Mouse (Mus musculus): Measurements from ENCODE around the gene Foxn3. TPM values are rescaled to one million over a fixed set of nuclear protein-coding genes. Genes with fewer than 3 reads are reported as not detected.

The Foxn3 gene
- polyA plus RNA-seq, 1 experiment, result 6.2 TPM

DNA sequence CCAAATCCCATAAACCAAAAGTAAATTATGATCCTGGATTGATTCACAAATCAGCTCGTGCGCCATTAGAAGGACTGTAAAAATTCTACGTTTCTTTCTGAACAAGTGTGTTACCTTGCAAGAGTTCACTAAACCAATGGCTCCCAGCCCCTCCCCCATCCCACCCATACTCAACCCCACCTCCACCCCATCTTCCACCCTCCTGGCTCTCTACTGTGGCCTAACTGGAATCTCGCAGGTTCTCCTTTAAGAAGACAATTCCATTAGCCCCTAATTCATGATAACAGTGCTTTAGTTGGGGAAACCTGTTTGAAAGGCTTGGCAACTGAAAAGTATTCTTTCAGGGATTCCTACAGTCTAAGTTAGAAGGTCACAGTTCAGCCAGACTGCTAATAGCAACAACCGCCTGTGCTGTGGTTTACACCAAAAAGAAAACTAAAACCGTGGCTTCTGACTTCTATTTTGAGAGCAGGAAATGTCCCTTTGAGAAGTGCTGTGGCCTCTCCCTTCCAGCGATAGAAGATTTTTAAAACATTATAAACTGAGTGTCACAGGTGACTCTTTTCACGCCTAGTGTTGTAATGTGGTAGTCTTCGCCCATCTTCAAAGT, 1.0 kb upstream of the Foxn3 start:
- DNase-seq (ENCODE audit: low read depth, low spot score), result no peak
- WGBS, result 56% methylated on average over 9 of the region's 9 CpGs

DNA sequence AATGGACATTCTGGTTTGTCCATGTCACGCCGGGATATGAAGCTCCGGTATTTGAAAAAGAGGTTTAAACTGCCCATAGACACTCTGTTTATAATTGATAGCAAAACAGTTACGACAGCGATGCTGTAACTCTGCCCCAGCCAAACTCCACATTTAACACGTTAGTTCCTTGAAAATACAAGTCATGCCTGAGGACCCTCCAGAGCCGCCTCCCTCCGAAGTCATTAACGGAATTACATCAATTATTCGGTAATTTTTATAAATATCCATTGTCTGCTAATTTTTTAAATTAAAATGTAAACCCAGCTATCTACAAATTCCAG, 554 bp downstream of the Foxn3 start:
- 2% methylated on average over 10 of the region's 10 CpGs for WGBS
- no peak for DNase-seq (ENCODE audit: low read depth, low spot score)

DNA sequence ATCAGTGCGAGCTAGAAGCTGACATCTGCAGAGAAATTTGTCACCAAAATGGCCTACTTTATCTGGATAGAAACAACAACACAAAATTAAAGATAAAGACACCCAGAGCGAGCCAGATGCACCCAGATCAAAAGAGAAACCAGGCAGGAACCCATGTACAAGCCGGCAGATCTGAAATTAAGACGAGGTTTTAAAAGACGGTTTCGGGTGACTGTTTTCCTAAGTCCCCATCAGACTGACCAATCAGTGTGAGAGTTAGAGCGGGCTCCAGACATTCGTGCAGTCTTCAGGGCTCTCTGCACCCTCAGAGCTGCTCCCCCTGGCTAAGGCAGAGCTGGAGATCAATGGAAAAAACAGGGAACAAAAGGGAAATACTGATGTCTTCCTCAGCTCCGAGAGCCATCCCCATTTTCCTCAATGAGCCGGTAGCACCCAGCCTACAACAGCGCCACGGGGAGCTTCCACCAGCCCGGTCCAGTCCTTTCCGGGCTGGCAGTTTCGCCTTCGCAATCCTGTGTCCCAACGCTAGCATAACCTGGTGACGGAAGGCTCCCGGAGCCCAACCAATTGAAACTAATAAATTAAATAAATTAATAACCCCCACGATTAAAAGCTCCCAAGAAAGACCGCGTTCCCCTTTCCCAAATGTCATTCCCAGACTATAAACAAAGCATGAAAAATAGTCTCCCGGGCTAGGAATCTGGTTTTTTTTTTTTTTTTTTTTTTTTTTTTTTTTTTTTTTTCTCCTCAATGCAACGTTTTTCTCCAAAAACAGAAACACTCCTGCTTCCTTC, 1.1 kb downstream of the Foxn3 start:
- WGBS, result 3% methylated on average over 24 of the region's 24 CpGs
- DNase-seq (ENCODE audit: low read depth, low spot score), result no peak

DNA sequence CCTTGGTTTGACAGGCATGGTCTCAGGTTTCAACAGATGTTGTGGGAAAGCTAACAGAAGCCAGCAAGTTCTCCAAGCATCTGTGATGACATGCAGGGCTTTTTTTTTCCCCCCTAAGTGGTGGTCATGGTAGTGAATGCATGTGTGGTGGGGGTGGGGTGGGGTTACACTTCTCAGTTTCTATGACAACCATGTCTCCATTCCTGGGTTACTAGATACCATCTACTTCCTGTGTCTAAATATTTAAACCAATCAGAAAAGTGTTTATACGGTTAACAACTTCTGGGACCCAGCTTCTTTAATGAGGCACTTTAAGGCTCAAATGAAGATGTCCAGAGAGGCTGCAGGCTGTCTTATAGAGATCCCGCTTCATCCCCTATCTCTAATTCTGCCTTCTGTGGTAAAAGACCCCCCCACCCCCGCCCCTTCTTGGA, 2.0 kb downstream of the Foxn3 start:
- WGBS, result 48% methylated on average over 3 of the region's 3 CpGs
- no peak for DNase-seq (ENCODE audit: low read depth, low spot score)

DNA sequence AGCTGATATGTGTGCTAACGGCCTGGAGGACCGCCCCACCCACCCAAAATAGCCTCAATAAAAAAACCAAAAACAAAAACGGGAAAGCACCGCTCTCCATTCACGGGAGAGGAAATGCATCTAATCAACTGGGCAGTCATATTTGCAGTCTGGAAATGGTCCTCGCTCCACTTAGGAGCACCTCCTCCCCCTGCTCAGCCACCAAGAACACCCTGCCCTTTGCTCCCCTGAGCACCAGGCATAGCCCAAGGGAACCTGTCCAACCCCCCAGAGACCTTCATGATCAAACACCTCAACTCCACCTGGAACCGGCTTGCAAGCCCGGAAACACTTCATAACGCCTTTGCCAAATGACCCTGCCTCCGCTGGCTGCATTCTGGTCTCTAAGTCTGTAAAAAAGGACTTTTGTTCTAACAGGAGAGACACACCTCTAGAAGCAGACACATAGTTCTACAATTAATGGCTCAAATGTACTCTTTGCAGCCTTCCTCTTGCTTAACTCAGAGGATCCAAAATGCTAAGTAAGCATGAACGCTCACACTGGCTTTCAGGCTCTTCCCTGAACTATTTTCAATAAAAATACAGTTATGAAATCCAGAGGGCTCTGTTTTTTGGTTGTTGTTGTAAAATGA, 2.6 kb downstream of the Foxn3 start:
- WGBS, result 14% methylated on average over 11 of the region's 11 CpGs
- no peak for DNase-seq (ENCODE audit: low read depth, low spot score)

DNA sequence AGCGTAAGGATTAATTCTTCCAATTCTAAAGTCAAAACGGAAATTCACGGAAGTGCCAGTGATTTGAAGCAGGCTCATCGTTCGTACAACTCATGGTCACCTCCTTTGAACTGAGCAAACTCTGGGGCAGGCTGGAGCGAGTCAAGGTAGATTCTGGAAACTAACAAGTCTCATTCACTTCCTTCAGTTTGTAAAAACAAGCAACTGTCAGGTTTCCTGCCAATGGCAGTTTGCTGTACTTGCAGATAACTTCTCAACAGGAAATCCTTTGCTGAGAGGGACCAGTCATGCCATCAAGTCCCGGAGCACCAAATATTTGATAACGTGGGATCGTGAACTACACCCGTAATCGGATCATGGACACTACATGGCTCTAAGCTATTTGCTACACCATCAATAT, 3.9 kb downstream of the Foxn3 start:
- 69% methylated on average over 11 of the region's 11 CpGs for WGBS
- DNase-seq (ENCODE audit: low read depth, low spot score), result no peak

DNA sequence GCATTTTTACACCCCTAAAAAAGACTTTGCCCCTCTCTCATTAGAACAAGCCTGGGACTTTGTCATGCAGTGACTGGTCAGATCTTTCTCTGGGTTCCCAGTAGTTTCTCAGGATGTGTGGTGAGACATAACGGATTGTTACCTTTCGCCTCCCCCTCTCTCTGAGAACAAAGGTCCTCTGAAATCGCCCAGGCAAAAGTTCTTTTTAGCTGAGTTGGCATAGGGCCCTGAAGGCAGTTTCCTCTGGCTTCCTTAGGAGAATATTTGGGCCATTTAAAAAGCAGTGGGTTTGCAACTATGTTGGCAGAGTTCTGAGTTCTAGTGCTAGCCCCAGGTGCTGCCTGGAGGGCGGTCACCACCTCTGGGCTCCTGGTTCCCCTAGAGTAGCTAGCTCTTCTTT, 4.9 kb downstream of the Foxn3 start:
- WGBS, result 66% methylated on average over 4 of the region's 4 CpGs
- DNase-seq (ENCODE audit: low read depth, low spot score), result no peak

DNA sequence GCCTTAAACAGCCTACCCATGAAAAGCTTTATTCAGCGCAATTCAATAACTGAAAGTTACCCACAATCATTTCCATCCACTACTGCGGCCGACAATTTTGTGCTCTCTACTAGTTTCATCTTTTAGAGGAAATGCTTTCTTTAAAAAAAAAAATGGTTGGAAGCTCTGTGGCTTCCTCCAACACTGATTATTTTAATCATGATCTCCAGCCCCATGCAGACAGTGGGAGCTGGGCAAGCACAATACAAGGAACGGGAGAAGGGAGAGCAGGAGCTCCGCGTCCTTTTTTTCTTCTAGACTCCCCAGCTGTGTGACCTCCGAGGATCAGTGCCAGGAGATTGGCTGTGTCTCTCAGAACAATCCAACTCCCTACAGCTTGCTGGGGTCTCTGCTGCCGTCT, 5.9 kb downstream of the Foxn3 start:
- DNase-seq (ENCODE audit: low read depth, low spot score), result no peak
- 78% methylated on average over 8 of the region's 8 CpGs for WGBS

DNA sequence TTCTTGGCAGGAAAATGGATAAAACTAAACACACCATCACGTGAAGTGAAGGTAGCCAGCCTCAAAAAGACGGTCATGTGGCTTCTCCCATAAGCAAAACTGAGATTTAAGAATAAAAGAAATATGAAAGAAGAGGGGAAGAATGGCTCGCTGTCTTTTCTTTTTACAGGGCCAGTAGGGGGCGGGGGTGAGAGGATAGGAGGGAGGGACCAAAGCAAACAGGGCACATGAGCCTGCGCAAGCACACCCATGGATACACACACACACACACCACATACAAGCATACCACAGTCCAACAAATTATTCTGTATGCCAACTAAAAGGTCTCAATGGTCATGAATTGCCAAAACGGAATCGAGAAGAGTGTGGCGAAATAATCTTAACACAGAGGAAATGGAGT, 12.8 kb downstream of the Foxn3 start:
- DNase-seq (ENCODE audit: low read depth, low spot score), result no peak
- 49% methylated on average over 8 of the region's 8 CpGs for WGBS

DNA sequence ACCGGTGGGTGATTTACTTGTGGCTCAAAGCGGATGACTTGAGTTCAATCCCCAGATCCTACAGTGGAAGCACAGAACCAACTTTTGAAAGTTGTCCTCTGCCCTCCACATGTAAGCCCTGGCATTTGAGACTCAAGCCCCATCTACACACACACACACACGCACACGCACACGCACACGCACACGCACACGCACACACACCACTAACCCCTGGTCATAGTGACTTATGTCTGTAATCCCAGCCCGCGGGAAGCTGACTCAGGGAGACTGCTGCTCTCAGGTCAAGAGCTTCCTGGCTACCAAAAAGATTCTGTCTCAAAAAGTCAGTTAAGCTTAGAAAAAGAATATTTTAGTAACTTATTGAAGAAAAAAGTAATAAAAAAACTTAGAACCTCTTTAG, 13.6 kb downstream of the Foxn3 start:
- 97% methylated on average over 10 of the region's 10 CpGs for WGBS
- DNase-seq (ENCODE audit: low read depth, low spot score), result no peak

DNA sequence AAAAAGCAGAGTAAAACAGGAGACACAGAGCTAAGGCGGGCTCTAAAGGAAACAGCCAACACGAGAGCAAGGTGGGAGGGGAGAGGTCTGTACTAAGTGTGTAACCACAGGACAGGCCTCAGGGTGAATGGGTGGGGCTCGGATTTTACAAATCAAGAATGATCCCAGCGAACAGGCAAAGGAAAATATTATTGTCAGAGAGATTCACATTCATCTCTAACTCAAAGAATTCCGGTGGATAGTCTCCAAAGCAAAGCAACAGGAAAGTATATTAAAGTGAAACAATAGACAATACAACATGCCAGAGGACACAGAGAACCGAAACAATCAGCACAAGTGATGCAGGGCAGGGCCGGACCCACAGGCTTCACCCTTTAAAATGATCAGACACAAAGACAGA, 15.0 kb downstream of the Foxn3 start:
- WGBS, result 73% methylated on average over 7 of the region's 7 CpGs
- DNase-seq (ENCODE audit: low read depth, low spot score), result no peak

DNA sequence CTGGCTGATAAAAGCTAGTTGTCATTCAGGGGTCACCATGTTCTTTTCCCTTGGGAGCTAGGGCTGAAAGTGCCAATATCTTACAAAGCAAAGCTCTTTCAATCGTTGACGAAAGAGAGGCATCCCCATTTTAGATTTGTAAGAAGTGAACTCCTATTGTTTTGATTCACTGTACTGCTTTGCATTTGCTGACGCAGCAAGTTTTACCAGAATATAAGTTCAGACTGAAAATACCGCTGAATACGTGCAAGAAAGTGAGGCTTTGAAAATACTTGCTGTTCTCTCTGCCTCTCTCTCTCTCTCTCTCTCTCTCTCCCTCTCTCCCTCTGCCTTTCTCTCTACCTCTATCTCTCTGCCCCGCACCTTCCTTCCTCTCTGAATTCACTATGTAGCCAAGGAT, 16.1 kb downstream of the Foxn3 start:
- 90% methylated on average over 6 of the region's 6 CpGs for WGBS
- no peak for DNase-seq (ENCODE audit: low read depth, low spot score)

DNA sequence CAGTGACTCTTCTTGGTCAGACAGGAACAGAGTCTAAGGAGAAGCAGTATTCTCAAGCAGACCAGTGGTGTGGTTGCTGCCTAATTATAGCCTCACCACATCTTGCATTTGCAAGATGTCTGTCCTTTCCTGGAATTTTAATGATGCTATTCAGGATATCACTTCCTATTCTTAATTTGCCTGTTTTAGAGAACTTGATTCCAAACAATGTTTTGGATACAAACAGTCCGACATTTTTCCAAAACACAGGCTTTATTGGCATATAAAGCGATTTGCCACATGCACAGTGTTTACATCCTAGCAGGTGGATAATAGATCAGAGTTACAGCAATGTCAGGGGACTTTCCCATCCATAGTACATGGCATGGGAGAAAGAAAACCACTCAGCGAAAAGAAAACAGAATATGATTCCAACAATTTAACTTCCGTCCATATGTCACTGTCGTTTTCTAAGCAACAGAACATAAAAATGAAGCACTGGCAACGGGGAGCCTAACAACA, 18.1 kb downstream of the Foxn3 start:
- no peak for DNase-seq (ENCODE audit: low read depth, low spot score)
- 41% methylated on average over 6 of the region's 6 CpGs for WGBS

DNA sequence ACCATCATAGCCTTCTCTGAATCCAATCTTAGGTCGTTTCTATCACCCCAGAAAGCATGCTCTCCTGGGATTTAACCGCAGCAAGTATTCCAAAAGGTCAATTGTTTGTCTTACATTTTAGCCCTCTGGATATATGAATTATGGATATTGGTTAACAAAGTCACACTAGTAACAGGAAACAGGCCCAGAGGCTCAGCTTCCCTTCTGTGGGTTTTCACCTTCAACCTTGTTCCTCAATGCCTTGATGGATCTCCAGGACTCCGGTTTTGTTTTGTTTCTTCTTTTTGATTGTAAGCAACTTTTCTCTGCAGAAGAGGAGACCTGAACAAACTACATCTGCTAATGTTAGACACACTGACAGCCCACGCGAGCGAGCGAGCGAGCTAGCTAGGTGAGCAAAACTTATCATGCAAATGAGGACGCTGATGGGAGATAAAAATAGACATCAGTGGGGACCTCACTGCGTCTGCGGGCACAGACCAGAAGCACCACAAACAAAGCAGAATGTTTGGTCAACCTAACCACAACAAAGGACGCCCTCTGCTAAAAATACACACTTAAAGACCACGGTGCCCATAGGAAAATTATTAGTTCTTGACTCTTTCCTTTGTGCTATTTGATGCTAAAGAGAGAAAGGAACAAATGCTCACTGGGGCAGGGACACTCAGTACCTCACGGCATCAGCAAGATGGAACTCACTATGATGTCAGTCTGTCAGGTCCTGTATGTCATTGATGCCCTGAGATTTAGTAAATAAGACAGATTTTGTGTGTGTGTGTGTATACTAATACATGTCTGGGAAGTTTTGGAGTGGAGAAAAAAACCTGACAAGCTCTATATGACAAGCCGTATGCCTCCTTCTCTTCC, 18.9 kb downstream of the Foxn3 start:
- WGBS, result 83% methylated on average over 15 of the region's 15 CpGs
- no peak for DNase-seq (ENCODE audit: low read depth, low spot score)

DNA sequence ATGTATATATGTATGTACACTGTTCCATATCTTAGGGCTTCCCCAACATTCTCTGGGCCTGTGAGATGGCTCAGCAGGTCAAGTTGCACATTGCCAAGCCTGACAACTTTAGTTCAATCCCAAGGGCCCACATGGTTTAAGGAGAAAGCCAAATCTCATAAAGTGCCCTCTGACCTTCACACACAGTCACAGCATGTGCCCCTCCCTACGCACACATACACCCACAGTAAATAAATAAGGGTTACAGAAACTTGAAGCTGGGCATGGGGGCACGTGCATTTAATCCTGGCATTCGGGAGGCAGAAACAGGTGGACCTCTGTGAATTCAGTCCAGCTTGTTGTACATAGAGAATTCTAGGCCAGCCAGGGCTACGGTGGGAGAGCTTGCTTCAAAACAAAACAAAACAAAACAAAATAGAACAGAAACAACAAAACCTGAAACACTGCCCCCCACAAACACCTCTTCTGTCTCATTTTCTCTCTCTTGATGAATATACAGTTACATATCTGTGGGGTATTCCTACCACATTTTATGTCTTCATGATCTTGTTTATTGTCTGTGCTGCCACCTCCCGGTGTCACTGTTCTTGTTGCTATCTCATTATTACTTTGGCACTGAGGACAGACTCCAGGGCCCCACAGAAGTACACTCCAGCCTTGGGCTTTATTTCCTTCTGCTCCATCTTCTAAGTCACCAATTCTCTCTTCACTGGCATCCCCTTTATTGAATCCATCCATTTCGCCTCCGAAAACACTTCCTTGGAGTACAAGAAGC, 19.8 kb downstream of the Foxn3 start:
- WGBS, result 67% methylated on average over 7 of the region's 7 CpGs
- DNase-seq (ENCODE audit: low read depth, low spot score), result no peak

DNA sequence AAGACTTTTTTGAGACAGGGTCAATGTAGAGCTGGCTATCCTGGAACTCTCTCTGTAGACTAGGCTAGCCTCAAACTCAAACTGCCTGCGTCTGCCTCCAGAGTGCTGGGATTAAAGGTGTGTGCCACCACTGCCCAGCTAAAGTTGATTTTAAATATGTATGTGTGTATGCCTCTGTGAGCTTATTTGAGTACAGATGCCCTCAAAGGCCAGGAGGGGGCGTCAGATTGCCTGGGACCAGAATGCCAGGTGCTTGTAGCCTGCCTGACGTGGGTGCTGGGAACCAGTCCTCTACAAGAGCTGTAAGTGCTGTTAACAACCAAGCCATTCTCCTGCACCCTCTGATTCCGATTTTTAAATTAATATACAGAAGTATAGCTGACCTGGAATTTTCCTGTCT, 23.2 kb downstream of the Foxn3 start:
- WGBS, result 92% methylated on average over 4 of the region's 4 CpGs
- DNase-seq (ENCODE audit: low read depth, low spot score), result no peak

DNA sequence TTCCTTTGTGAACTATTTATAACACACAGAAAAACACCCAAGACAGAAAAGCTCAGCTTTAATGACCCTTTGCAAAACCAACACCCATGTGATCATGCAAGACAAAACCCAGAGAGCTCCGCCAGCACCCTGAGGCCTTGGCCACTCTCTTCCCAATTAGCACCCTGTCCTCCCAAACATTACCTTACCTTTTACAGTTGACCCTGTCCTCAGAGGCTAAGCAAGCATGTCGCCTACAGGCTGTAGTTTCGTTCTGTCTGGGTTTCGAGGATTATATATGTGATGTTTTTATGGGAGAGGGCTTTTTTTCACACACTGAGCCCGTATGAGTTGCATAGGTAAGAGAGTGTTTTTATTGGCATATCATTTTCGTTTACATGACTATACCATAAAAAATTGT, 26.1 kb downstream of the Foxn3 start:
- no peak for DNase-seq (ENCODE audit: low read depth, low spot score)
- WGBS, result 75% methylated on average over 6 of the region's 6 CpGs

DNA sequence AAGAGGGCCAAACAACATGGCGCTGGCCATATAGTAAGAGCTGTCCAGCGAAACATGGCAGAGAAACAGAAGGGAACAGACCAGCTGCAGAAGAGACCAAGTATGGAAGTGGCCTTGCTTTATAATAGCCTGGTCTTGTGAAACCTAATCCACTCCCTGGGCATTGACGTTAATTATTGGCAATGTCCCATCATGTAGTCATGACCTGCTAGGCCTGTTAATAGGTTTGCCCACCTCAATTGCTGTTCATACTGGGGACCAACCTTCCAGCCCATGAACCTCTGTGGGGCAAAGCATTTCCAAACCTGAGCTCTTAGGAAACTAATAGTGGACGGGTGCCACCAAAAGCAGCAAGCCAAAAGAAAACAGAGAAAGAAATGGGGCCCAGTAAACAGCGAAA, 27.0 kb downstream of the Foxn3 start:
- WGBS, result 98% methylated on average over 5 of the region's 5 CpGs

DNA sequence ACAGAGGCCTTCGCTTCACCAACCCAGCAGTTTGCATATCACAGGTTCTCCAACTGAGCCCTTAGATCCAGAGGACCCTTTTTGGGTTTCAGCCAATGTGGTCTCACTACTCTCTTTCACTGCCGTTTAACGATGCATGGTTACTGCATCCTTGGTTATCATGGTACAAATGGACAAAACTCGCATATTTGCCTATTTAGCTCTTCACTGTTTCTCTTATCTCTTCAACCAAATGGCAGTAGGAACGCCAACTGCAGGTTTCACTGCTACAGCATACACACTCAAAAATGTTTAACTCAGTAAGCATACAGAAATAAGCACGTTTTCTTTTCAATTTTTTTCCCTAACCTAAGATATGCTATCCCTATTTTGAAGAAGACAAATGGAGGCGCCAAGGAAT, 31.0 kb downstream of the Foxn3 start:
- DNase-seq (ENCODE audit: low read depth, low spot score), result no peak
- 93% methylated on average over 7 of the region's 7 CpGs for whole genome bisulfite sequencing

More for the DNA sequence above, 27.0 kb downstream of the Foxn3 start:
- DNase-seq (ENCODE audit: low read depth, low spot score), result no peak

Data from large intestine, adult 2 months (tissue).